ENCODE assay signal across 10 mouse cellular contexts in genomic region chr6:87099671-87100296, GRCm38 (mm10). TPM values are rescaled to one million over a fixed set of nuclear protein-coding genes. Genes with fewer than 3 reads are reported as not detected.
DNase-seq lines count a peak whose midpoint lies in the region; ATAC-seq and TF ChIP-seq lines count a peak whose summit lies in the region.
"Had no signal": no experiment of that assay in that cellular context is flagged by ENCODE, and none has a peak within 500 bp of the region (broad histone marks: within the 10 kb centered on the region; RNA-seq: fewer than 3 reads in every experiment).

No protein-coding gene starts in this region.

- no peak overlapping the region for H3K9ac ChIP-seq in intestine, postnatal 0 days (ENCODE audit: low read depth, low read length)

- TF ChIP-seq CTCF in intestine, postnatal 0 days (IDR thresholded peaks at IDR 0.05; ENCODE audit: low read depth) = no peak

- no peak for ATAC-seq in intestine, postnatal 0 days

- intact Hi-C loops in left cerebral cortex, postnatal 4 days (cut with DNase I) = loop anchor here (2.0 to 10.0 kb wide), 3 partner anchors 237 to 425 kb away; no protein-coding TSS in a partner anchor

- DNase-seq in cerebellum, adult 11-12 months = peak; percentile 9
- DNase-seq in cerebellum, adult 8-10 months = no peak
- peak; percentile 58 for DNase-seq in left cerebral cortex, postnatal 4 days
- no peak for DNase-seq in left cerebral cortex, adult 18-20 months (ENCODE audit: low spot score in 2 of 2)
- peak; percentile 44 for DNase-seq in retina, postnatal 1 day
- no peak for DNase-seq in T-cell, adult 2 months (ENCODE audit: low spot score)
- no peak for DNase-seq in urinary bladder, adult 2 months (ENCODE audit: low spot score)
- DNase-seq: adrenal gland, postnatal 10 days had no signal

- no peaks in the 10 kb centered on the region for H3K27me3 ChIP-seq in intestine, postnatal 0 days (replicated peaks; ENCODE audit: control insufficient read depth, insufficient read depth, low read length)

- H3K36me3 ChIP-seq in intestine, postnatal 0 days (ENCODE audit: control insufficient read depth, insufficient read depth) = no peaks in the 10 kb centered on the region

- H3K4me3 ChIP-seq in intestine, postnatal 0 days (ENCODE audit: low read depth, low read length) = no peak overlapping the region

- H3K4me2 ChIP-seq in intestine, postnatal 0 days (replicated peaks; ENCODE audit: low read depth) = no peak overlapping the region

- H3K4me1 ChIP-seq in intestine, postnatal 0 days (replicated peaks; ENCODE audit: control insufficient read depth, insufficient read depth, low read length) = 0 out of 2 replicates have a peak, but pooled peaks cover 3% of the 10 kb centered on the region

- H3K27ac ChIP-seq in intestine, postnatal 0 days (ENCODE audit: low read depth, low read length) = peak overlapping the region; percentile 55

- WGBS in intestine, postnatal 0 days = 52% methylated on average over 7 of the region's 7 CpGs

- H3K9me3 ChIP-seq in intestine, postnatal 0 days (ENCODE audit: control insufficient read depth) = no peaks in the 10 kb centered on the region

RNA-seq across cellular contexts. Expression of gene D6Ertd527e, which starts 4.8 kb away (rescaled TPM):
- under 1 TPM in 1 of 2 experiments, not detected in 1; 0.26 TPM for total RNA-seq in left cerebral cortex, postnatal 4 days (2021)
- total RNA-seq in left cerebral cortex, adult 18-20 months (2021) = not detected
- 0.18 and 0.25 TPM in 2 replicates for polyA plus RNA-seq in intestine, postnatal 0 days (2015; fragmentation: Nextera tagmentation; extraction: Ambion mirVana)
- 0.22 and 0.31 TPM in 2 replicates for polyA plus RNA-seq in urinary bladder, adult 2 months (2012; rRNA removed)
- total RNA-seq: left cerebral cortex, postnatal 36 days had no signal

RNA-seq across cellular contexts. Expression of gene Gfpt1, which starts 57.1 kb away (rescaled TPM):
- 10 to 100 TPM; 89.1 to 91.0 TPM for total RNA-seq in left cerebral cortex, postnatal 4 days (2021)
- 10 to 100 TPM; 53.1 to 57.6 TPM for total RNA-seq in left cerebral cortex, adult 18-20 months (2021)
- polyA plus RNA-seq in intestine, postnatal 0 days (2015; fragmentation: Nextera tagmentation; extraction: Ambion mirVana) = 17.5 and 18.8 TPM in 2 replicates
- 23.2 and 25.1 TPM in 2 replicates for polyA plus RNA-seq in urinary bladder, adult 2 months (2012; rRNA removed)

Comparison
In these comparisons a context has a peak if more than half of its experiments do, and no peak if none do; other contexts are left out.
1. DNase-seq: peak in cerebellum, adult 11-12 months (single experiment), left cerebral cortex, postnatal 4 days (single experiment) and retina, postnatal 1 day (single experiment); none in cerebellum, adult 8-10 months (single experiment), left cerebral cortex, adult 18-20 months (0 of 2), T-cell, adult 2 months (single experiment) and urinary bladder, adult 2 months (single experiment).